Mouse (Mus musculus): ENCODE data around the gene Arhgap21.

Gene Arhgap21

DNA sequence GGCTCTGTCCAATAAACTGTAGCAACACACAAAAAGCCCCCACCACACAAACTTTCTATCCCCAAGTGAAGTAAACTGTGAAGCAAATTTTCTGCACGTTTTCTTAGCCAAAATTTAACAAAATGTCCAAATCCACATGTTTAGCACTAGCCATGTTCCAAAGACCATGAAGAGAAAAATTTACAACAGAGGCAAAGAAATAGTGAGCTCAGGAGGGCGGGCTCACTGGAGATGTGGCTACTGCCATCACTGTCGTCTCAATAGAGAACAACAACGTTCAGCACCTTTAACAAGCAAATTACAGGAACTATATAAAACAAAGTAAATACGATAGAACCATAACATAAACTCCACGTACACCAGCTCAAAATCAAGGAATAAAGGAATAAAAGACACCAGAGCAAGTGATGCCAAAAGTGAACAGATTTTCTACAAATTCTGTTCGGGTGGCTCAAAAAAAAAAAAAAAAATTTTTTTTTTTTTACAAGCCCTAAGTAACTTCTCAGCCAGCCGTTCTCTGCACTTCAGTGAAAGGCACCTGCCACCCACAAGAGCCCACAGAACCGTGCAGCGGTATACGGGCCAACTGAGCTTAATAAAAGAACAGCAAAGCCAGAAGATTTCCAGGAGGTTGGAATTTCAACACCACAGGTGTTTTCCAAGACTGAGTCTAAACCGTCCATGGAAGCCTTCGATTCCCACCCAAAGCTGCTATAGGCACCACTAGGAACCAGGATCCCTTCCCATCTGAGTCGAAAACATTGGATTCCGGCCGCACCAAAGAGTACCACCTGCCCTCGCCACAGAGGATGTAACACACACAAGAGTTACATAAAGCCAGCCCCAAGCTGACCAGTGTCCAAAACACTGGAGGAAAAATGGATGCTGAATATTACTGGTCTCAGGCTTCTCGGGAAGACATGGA is 2.2 kb downstream of the Arhgap21 start:
- in situ Hi-C loops (cut with MseI, MboI) = no loop called here

DNA sequence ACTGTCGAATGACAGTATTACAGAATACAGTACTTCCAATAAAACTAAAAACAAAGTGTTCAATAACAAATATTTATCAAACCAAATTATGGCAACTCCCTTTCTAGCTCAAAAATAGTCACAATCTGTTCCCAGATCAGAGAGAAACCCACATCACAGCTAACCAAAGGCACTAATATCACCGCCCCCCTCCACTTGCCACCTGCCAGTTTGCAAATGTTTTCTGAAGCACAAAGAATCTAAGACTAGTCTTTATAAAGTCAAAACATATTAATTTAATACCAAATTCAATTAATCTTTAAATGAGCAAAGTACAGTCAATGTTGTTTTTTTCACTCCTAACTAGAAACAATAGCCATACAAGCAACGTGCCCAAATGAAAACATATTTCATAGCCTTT is 3.3 kb downstream of the Arhgap21 start:
- in situ Hi-C loops (cut with MseI, MboI) = no loop called here

DNA sequence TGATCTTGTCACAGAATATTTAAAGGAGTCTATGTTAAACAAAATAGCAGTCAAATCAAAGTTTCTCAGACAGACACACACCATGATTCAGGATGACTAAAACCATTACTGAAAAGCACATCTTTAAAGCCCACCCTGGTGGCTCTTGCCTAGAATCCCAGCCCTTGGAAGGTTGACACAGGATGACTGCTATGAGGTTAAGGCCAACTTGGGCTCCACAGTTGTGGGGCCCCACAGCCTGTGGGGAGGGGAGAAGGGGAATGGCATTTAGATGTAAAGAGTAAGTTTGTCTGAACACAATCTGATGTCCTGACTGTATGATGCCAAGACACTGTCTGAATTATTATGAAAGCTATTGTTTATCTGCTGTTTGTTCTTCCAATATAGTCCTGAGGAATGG is 4.2 kb downstream of the Arhgap21 start:
- in situ Hi-C loops (cut with MseI, MboI) = no loop called here

DNA sequence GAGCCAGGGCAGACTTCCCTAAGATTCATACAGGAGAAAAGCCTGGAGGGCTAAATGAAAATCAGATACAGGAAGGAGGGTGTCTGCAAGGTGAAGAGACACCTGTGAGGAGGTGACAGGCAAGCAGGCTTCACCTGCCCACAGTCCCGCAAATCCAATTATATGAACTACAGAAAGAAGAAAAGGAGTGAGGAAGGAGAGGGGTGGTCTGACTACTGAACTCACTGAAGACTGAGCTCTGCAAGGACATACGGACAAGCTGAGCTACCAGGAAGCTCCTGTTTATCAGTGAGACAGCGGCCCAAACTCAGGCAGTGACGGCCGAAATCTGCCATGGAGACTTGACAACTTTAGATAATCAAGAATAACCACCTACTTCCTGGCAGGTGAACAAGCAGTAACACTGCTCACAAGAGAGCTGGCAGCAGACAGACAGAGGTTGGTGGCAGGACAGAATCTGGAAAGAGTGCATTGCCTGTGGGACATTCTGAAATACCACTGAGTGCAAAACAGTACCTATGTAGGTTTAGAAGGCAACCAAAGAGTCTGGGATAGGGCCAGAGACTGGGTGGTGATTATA is 5.4 kb downstream of the Arhgap21 start:
- in situ Hi-C loops (cut with MseI, MboI) = no loop called here

DNA sequence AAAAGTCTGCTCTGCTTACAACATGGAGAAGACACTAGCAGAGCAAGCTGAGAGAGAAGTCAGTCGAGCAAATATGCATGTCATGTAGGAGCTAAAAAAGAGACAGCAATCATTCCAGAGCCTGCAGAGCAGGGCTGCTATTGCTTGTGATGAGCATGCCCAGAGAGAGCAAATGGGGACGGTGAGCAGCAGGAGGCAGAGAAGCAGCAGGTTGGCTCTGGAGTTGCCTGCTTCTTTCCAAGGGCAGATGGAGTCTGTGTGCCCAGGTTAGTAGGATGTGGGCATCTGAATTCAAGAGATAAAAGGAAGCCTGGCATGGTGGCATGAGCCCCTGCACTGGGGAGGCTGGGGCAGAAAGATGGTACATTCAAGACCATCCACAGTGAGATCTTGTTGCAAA is 6.4 kb downstream of the Arhgap21 start:
- in situ Hi-C loops (cut with MseI, MboI) = no loop called here

DNA sequence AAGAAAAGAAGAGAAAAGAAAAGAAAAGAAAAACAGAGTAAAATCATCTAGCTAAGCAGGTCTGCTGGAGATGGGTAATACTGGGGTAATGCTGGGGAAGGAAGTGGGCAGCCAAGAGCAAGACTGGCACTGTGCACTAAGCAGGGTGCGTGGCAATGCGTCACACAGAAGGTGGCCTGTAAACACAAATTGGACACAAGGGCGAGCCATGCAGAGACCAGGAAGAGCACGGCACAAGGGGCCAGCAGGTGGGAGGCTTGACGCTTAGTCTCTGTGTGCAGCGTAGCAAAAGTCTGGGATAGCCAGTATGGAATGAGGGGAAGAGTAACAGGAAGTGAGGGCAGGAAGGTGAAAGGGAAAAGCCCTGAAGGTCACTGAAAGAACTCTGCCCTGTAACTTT is 6.9 kb downstream of the Arhgap21 start:
- in situ Hi-C loops (cut with MseI, MboI) = no loop called here

DNA sequence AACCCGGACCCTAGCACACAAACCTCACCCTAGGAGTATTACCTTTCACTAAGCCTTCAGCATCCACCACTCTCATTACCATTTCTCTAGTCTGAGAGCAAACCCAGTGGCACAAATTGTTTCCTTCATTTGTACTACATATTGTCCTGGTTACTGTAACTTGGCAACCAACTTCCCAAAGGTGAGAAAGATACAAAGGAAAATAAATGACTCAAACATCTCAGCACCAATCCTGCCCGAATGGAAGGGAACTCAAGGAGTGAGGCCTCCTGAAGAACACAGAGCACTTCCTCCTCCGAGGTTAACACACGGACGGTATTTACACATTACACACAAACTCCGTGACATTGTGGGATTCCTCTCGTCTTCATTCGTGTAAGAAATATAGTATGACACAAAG is 7.4 kb downstream of the Arhgap21 start:
- in situ Hi-C loops (cut with MseI, MboI) = no loop called here

DNA sequence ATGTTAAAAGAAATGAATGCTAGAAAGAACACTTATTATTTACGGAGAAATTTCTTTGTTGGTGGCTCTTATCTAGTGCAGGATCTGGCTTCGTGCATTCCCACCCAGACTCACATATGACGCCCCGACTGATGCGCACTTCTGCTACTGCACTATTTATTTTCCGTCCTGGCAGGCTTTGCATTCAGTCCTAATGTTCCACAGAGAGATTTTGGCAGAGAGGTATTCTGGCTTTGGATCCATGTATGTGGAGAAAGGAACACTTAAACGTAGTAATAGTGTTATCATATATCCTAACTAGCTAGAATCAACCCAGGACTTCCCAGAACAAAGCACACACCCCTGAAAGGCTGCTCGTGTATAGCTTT is 8.0 kb downstream of the Arhgap21 start:
- in situ Hi-C loops (cut with MseI, MboI) = no loop called here

DNA sequence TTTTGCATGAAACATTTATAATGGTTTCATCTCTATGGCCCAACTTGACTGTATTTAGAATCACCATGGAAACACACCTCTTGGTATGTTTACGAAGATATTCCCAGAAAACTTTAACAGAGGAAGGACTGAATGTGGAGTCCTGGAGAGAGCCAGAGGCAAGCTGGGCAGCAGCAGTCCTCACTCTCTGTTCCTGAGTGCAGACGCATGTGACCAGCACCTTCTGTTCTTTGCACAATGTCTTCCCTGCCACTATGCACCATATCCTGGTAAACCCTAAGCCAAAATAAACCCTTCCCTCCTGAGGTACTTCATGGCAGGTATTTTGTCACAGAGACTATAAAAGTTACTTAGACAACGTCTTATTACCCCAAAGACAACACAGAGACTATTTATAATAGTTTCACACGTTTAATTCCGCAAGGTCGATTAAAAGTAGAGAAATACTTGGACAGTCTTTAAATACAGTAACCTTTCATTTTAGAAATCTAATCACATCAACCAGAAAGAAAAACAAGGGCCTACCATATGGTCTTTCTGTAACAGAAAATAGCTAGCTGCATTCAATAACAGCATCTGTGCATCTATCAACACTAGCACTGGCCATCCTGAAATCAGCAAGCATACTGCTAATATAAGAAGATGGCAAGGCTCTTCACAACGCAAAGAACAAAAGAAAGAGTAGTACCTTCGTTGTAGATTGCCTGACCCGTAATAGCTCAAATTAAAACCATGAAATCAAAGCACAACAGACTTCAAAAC is 8.6 kb downstream of the Arhgap21 start:
- in situ Hi-C loops (cut with MseI, MboI) = no loop called here

DNA sequence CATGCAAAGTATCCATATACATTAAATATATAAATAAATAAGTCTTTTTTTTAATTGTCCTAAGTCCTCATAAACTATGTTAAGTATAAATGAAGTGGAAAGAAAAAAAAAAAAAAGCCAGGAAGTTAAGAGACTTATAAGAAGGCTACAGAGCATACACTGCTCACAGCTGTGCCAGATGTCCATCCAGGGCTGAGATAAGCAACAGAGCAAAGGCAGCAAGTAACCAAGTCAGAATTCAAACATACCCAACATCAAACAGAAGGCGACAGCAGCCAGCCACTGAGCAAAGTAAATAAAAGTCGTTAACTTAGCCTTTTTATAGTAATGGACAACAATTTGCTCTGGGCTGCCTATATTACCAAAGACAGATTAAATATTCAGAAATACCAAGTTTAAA is 9.6 kb downstream of the Arhgap21 start:
- in situ Hi-C loops (cut with MseI, MboI) = no loop called here

DNA sequence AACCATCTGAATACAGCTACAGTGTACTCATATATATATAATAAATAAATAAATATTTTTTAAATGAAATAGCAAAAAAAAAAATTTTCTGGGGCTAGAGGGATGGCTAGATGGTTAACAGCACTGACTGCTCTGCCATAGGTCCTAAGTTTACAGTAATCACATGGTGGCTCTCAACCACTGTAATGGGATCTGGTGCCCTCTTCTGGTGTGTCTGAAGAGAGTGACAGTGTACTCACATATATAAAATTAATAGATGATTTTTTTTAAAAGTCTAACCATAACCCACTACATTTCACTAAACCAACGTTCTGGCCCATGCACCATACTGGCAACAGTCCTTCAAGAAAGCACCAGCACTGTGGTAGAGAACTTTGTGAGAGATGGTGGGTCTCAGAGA is 10.7 kb downstream of the Arhgap21 start:
- in situ Hi-C loops (cut with MseI, MboI) = no loop called here

DNA sequence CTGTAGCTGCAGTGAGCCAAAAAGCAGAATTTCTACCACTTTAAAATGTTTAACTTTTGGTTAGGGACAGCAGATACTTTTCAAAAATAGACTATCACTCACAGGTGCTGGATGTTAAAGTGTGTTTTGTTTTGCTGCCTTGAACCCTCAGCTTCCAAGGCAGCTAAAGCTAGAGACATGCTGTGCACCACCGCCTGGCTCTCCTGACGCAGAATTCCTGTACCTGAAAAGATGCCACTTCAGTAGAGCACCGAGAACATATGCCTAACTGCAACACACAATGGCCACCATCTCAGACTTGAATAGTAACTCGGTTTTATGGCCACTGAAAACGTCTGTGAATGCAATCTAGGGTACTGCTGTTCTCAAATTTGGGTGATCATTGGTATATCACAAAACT is 12.0 kb downstream of the Arhgap21 start:
- in situ Hi-C loops (cut with MseI, MboI) = no loop called here

DNA sequence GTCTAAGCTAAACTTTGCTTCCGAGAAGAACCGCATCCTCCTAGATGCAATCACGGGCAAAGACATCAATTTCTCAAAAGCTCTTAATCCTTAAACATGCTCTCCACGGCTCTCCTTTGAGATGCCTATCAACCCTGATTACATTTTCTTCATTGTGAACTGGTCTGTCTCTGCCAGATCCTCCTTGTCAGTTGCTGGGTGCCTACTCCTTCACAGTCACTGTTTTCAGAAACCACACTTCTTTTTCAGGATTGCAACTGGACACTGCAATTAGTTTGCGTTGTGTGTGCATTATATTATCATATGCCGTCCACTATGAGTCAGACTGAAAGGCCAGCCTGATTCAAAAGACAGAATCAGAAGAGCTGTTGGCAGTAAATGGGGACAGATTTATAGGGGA is 12.7 kb downstream of the Arhgap21 start:
- in situ Hi-C loops (cut with MseI, MboI) = no loop called here

DNA sequence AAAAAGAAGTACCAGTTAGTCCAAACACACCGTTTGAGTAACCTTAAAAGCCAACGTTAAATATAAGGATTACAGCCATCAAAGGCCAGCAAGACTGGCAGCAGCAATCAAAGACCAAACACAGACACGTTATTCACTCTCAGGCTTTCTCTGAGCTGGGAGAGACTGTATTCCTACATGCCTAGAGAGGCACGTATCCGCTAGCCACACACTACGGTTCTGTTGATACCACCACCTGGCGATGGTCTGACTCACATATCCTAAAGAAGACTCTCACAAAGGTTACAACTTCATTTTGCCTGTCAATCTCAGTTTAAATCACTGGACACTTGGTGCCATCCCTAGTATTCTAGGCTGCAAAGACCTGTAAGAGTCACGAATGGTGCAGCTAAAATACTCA is 13.3 kb downstream of the Arhgap21 start:
- in situ Hi-C loops (cut with MseI, MboI) = no loop called here

DNA sequence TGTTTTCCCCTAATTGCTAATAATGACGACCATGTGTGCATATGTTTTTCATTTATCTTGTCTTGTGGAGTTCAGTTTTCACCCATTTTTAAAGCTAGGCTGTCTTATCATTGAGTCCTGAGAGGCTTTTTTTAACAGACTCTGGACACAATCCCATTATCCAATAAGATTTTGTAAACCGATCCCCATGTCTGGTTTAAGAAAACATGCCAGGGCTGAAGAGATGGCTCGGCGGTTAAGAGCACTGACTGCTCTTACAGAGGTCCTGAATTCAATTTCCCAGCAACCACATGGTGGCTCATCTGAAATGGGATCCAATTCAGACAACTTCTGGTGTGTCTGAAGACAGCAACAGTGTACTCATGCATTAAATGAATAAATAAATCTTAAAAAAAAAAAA is 16.0 kb downstream of the Arhgap21 start:
- in situ Hi-C loops (cut with MseI, MboI) = no loop called here

DNA sequence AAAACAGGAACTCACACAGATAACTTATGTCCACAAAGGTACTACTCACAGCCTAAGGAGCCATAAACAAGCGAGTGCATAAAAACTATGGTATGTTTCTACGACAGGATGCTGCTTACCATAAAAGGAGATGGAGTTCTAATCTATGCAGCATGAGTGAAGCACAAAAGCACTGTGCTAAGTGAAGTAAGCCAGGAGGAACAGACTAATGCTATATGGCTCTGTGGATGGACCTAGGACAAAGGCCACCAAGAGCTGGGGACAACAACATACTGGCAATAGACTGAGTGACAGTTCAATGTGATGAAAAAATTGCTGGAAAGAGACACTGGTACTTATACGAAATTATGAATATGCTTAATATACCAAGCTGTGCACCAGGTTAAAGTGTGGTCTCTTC is 19.5 kb downstream of the Arhgap21 start:
- in situ Hi-C loops (cut with MseI, MboI) = no loop called here

DNA sequence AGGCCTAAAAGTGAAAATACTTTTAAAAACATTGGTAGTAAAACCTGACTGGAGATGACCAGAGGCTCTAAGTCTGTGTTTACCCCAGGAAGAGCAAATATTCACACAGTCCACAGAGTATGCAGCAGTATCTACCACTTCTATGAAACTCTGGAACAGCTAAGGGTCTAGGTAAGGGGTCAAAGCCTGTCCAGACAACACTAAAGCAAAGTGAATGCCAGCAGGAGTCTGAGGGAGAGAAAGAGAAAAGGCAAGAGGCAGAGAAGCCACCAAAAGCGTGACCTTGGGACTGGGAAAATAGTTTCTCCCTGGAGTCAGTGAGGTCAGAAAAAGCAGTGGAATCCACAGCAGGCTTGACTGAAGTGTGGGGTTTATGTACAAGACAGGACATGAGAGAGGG is 21.6 kb downstream of the Arhgap21 start:
- in situ Hi-C loops (cut with MseI, MboI) = no loop called here

DNA sequence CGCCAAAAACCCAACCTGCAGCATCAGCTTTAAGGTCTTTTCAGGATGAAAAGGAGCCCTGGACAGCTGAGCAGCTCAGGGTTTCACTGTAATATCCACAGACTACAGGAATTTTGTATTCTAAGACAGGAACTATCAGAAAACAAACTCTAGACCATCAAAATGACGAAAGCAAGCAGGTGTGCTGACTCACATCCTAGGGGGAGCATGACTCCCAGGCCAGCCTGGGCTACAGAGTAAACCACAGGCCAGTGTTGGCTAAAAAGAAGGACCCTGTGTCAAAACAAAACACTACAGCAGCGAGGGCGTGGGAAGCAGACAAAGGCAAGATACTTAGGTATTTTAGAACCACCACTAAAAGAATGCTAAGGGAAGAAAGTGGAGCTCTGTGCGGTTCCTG is 23.1 kb downstream of the Arhgap21 start:
- in situ Hi-C loops (cut with MseI, MboI) = no loop called here

DNA sequence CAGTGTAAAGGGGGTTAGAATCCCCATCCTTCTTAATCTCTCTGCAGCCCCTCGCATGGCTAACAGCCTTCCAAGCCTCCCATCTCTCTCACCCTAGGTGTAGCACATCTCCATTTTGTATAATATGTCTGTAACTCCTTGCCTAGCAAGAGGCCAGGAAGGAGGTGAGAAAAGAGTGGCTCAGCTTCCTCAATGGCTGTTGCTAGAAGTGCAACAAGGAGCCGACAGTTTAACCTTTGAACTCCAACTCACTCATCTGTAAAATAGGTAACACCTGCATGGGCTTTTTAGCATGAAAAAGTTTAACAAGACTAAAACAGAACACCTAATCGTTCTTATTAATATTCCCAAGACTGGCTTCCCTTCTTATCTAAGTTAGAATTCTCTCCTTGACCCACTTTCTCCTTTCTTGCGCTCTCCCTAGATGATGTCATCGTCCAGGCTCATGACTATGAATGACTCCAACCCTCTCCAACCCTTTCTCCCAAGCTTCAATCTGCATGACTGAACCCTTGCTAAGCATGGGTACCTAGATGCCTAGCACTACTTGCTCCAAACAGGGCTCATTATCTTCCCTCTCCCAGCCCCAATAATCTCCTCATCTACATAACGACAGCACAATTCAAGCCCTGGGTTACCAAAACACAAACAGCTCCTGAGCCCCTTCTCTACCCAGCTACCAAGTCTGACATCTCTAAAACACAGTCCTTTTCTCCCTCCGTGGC is 24.8 kb downstream of the Arhgap21 start:
- in situ Hi-C loops (cut with MseI, MboI) = no loop called here

DNA sequence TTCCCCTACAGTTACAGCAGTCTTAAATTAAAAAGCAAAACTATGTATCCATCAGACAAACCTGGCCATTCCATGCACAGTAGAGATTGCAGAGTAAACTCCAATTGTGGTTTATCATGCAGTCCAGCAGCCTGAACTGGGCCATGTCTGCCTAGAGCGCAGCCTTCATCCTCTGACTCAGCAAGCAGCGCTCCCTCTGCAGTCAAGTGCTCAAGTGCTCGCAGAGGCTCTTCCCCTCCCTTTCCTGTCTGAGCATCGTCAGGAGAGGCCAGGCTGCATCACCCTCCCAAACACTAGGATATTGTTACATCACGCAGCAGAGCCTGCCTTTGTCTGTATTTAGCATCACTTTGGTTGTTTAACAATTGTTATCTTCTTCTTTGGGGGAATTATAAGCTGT is 25.5 kb downstream of the Arhgap21 start:
- in situ Hi-C loops (cut with MseI, MboI) = no loop called here

DNA sequence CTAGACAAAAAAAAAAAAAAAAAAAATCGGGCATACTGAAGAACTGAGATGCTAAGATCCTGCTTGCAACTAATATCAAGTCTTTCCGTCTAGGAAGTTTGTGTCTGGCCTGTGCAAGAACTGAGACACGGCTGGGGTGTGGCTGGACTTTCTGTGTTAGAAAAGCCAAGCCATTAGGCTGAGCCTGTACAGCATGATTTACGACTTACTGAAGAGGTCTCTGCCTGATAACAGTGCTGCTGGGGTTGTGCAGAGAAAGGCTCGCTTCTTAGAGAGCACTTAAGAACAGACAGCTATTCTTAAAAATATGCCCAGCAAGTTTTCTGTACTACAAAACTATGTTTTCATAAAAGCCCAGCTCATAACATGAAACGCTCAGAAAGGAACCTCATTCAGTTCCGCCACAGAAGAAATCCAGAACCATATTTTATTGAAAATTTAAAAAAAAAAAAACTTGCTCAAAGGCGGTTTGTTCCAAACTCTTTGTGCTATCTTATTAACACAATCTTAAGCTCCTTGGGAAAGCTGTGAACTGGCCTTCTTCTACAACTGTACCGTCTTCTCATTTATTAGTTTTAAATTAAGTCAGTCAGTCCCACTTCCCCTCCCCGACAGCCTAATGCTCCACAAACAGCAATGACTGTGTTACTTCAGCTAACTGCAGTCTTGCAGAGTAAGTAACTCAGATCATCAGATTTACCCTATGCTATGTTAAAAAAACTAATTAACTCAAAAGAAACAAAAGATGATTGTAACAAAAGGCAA is 26.1 kb downstream of the Arhgap21 start:
- in situ Hi-C loops (cut with MseI, MboI) = no loop called here
